In the genomic region with DNA sequence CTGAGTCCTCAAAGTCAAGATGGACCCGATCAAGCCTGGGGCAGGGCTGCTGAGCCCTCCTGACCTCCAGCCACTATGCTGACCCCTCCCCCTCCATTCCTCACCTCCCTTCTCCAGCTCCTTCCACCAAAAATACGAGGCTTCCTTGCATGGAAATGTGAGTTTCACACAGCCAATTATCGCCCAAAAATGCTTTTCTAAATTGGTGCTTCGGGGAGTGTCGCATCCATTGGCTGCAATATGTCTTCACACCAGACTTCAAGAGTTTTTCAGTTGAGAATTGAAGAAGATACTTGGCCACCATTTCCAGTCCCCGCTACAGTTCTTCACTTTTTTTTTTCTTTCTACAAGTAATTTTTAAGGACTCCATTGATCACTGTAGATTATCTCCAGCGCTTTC, we compare ENCODE assay signal across 25 mouse cellular contexts. TPM values are rescaled to one million over a fixed set of nuclear protein-coding genes. Genes with fewer than 3 reads are reported as not detected.
DNase-seq lines count a peak whose midpoint lies in the region; ATAC-seq and TF ChIP-seq lines count a peak whose summit lies in the region.
"Had no signal": no experiment of that assay in that cellular context is flagged by ENCODE, and none has a peak within 500 bp of the region (broad histone marks: within the 10 kb centered on the region; RNA-seq: fewer than 3 reads in every experiment).

No protein-coding gene starts in this region.

- TF ChIP-seq CTCF in forebrain, postnatal 0 days (IDR thresholded peaks at IDR 0.05; ENCODE audit: low read depth), result no peak
- no peak for TF ChIP-seq CTCF in cortical plate, adult 2 months (IDR thresholded peaks at IDR 0.05; ENCODE audit: extremely low read depth, insufficient read depth, low read length)

- intact Hi-C loops in heart, postnatal 14 days (cut with DNase I), result no loop called here

- H3K9ac ChIP-seq in forebrain, postnatal 0 days, result no peak overlapping the region
- H3K9ac ChIP-seq: forebrain, embryonic 12.5 days; heart, embryonic 12.5 days; heart, embryonic 15.5 days; hindbrain, embryonic 14.5 days had no signal

- peak overlapping the region; percentile 37; the same call in 1 of the 2 replicates for H3K27ac ChIP-seq in forebrain, postnatal 0 days (ENCODE audit: low read depth, low read length)
- H3K27ac ChIP-seq in forebrain, embryonic 10.5 days, result no peak overlapping the region
- H3K27ac ChIP-seq in heart, embryonic 10.5 days, result no peak overlapping the region
- H3K27ac ChIP-seq in cortical plate, adult 2 months (ENCODE audit: insufficient read depth, low read length), result 0 out of 2 replicates have a peak overlapping the region, but pooled peaks have one; percentile 21
- H3K27ac ChIP-seq: forebrain, embryonic 12.5 days; heart, embryonic 15.5 days; hindbrain, embryonic 14.5 days; hindbrain, postnatal 0 days had no signal

- ATAC-seq in forebrain, postnatal 0 days, result no peak
- ATAC-seq: CD4-positive, CD25-positive, alpha-beta regulatory T cell, adult 4 months; hindbrain, postnatal 0 days; inflammation-experienced regulatory T-cells, adult 6 months had no signal

- TF ChIP-seq POLR2A in cortical plate, adult 2 months (IDR thresholded peaks at IDR 0.05; ENCODE audit: extremely low read depth, insufficient read depth, low read length), result no peak

- 72% methylated on average over 7 of the region's 7 CpGs for WGBS in forebrain, postnatal 0 days
- WGBS in forebrain, embryonic 10.5 days, result 84% methylated on average over 7 of the region's 7 CpGs
- 78% methylated on average over 7 of the region's 7 CpGs for WGBS in heart, embryonic 10.5 days

- no peaks in the 10 kb centered on the region for H3K27me3 ChIP-seq in forebrain, postnatal 0 days (ENCODE audit: insufficient read depth, low read length)
- H3K27me3 ChIP-seq in forebrain, embryonic 10.5 days (ENCODE audit: poor library complexity, severe bottlenecking), result no peaks in the 10 kb centered on the region
- no peaks in the 10 kb centered on the region for H3K27me3 ChIP-seq in heart, embryonic 10.5 days (ENCODE audit: insufficient read depth, poor library complexity, severe bottlenecking)
- H3K27me3 ChIP-seq: forebrain, embryonic 12.5 days; heart, embryonic 12.5 days; heart, embryonic 15.5 days had no signal

- no peaks in the 10 kb centered on the region for H3K9me3 ChIP-seq in forebrain, postnatal 0 days (ENCODE audit: low read length)
- no peaks in the 10 kb centered on the region for H3K9me3 ChIP-seq in forebrain, embryonic 10.5 days
- no peaks in the 10 kb centered on the region for H3K9me3 ChIP-seq in heart, embryonic 10.5 days
- H3K9me3 ChIP-seq: forebrain, embryonic 12.5 days; heart, embryonic 12.5 days; heart, embryonic 15.5 days had no signal

- peak; percentile 32 for DNase-seq in forebrain, postnatal 0 days
- no peak for DNase-seq in forebrain, embryonic 10.5 days (ENCODE audit: extremely low spot score, low spot score)
- DNase-seq in heart, embryonic 10.5 days (ENCODE audit: low spot score), result peak; percentile 27
- no peak for DNase-seq in heart, postnatal 14 days
- DNase-seq in brain, adult 2 months (ENCODE audit: low read depth, low spot score), result peak; percentile 69
- DNase-seq: adrenal gland, adult 2 months; adrenal gland, postnatal 14 days; cerebellum, adult 11-12 months; cerebellum, adult 8-10 months; cerebellum, postnatal 10 days; cerebellum, postnatal 36 days; gastrocnemius, postnatal 25 days; heart, postnatal 10 days; heart, postnatal 4 days; kidney, adult 18-20 months had no signal

- no peak overlapping the region for H3K4me2 ChIP-seq in forebrain, postnatal 0 days (ENCODE audit: low read depth)
- H3K4me2 ChIP-seq: forebrain, embryonic 12.5 days; heart, embryonic 12.5 days; heart, embryonic 15.5 days; hindbrain, embryonic 14.5 days had no signal

- no peak overlapping the region for H3K4me3 ChIP-seq in forebrain, postnatal 0 days (ENCODE audit: low read depth, low read length)
- no peak overlapping the region for H3K4me3 ChIP-seq in forebrain, embryonic 10.5 days
- no peak overlapping the region for H3K4me3 ChIP-seq in heart, embryonic 10.5 days
- H3K4me3 ChIP-seq in cortical plate, adult 2 months (ENCODE audit: insufficient read depth, low read length), result no peak overlapping the region
- H3K4me3 ChIP-seq: forebrain, embryonic 12.5 days; heart, embryonic 12.5 days; heart, embryonic 15.5 days had no signal

- no peaks in the 10 kb centered on the region for H3K36me3 ChIP-seq in forebrain, postnatal 0 days (ENCODE audit: insufficient read depth)
- no peaks in the 10 kb centered on the region for H3K36me3 ChIP-seq in forebrain, embryonic 10.5 days (replicated peaks)
- H3K36me3 ChIP-seq in heart, embryonic 10.5 days, result no peaks in the 10 kb centered on the region
- H3K36me3 ChIP-seq: forebrain, embryonic 12.5 days; heart, embryonic 12.5 days; heart, embryonic 15.5 days had no signal

- peaks cover 12% of the 10 kb centered on the region for H3K4me1 ChIP-seq in forebrain, postnatal 0 days (ENCODE audit: insufficient read depth)
- no peaks in the 10 kb centered on the region for H3K4me1 ChIP-seq in forebrain, embryonic 10.5 days
- H3K4me1 ChIP-seq in heart, embryonic 10.5 days, result no peaks in the 10 kb centered on the region
- H3K4me1 ChIP-seq in cortical plate, adult 2 months (ENCODE audit: control insufficient read depth, insufficient read depth, low read length), result peaks cover 5% of the 10 kb centered on the region; the same call in 1 of the 2 replicates
- H3K4me1 ChIP-seq: forebrain, embryonic 12.5 days; heart, embryonic 12.5 days; heart, embryonic 15.5 days had no signal

RNA-seq across cellular contexts. Expression of a gene that starts 19.8 kb away (rescaled TPM):
- 31.5 and 33.2 TPM in 2 replicates for total RNA-seq in forebrain, postnatal 0 days (2014; rRNA removed)
- polyA plus RNA-seq in forebrain, postnatal 0 days (2015; fragmentation: Nextera tagmentation; extraction: Ambion mirVana), result 42.7 and 52.7 TPM in 2 replicates
- 14.1 and 16.7 TPM in 2 replicates for polyA plus RNA-seq in forebrain, embryonic 10.5 days (2016; fragmentation: Nextera tagmentation; extraction: Ambion mirVana)
- polyA plus RNA-seq in heart, embryonic 10.5 days (2016; fragmentation: Nextera tagmentation; extraction: Ambion mirVana), result 101 and 126 TPM in 2 replicates
- total RNA-seq in heart, postnatal 14 days (2021), result 1 to 10 TPM; 5.4 to 5.7 TPM
- polyA plus RNA-seq in cortical plate, adult 2 months (2012; rRNA removed), result 21.4 and 23.3 TPM in 2 replicates
- total RNA-seq: gastrocnemius, adult 8-10 months; gastrocnemius, postnatal 25 days; MEL had no signal

Comparison
In these comparisons a context has a peak if more than half of its experiments do, and no peak if none do; other contexts are left out.
1. DNase-seq: peak in forebrain, postnatal 0 days (single experiment), heart, embryonic 10.5 days (single experiment) and brain, adult 2 months (single experiment); none in forebrain, embryonic 10.5 days (single experiment) and heart, postnatal 14 days (0 of 2).
2. H3K27ac ChIP-seq: peak in forebrain, postnatal 0 days (single experiment) and cortical plate, adult 2 months (single experiment); none in forebrain, embryonic 10.5 days (single experiment) and heart, embryonic 10.5 days (single experiment).